Mouse (Mus musculus) testis, adult 2 months (tissue): ENCODE results near the gene Phgr1.

ENCODE experiments used
- CTCF ChIP-seq: fragments of 200-500 bp; IDR thresholded peaks from 2 replicates; pipeline ENCODE4 v1.5.1; 2012; ENCODE audit warnings: low read depth, mild to moderate bottlenecking, inconsistent platforms, low read length, moderate library complexity; ENCODE audit not compliant: control insufficient read depth, insufficient read depth, insufficient replicate concordance
- POLR2A ChIP-seq: fragments of 200-500 bp; IDR thresholded peaks from 2 replicates; pipeline ENCODE4 v1.6.1; 2012; ENCODE audit warnings: low read depth, mild to moderate bottlenecking, inconsistent platforms, low read length, moderate library complexity; ENCODE audit not compliant: control insufficient read depth

GRCm38 (mm10) chr2:118783663-118784062 is 11.1 kb downstream of the Phgr1 start:
- TF ChIP-seq CTCF (no peak), POLR2A (no peak)
